Mouse (Mus musculus): ENCODE measurements around the gene Tbx15. TPM values are rescaled to one million over a fixed set of nuclear protein-coding genes. Genes with fewer than 3 reads are reported as not detected.

Tbx15 gene
- total RNA-seq, 2 experiments from 2014 or later: 117 to 119 TPM

DNA sequence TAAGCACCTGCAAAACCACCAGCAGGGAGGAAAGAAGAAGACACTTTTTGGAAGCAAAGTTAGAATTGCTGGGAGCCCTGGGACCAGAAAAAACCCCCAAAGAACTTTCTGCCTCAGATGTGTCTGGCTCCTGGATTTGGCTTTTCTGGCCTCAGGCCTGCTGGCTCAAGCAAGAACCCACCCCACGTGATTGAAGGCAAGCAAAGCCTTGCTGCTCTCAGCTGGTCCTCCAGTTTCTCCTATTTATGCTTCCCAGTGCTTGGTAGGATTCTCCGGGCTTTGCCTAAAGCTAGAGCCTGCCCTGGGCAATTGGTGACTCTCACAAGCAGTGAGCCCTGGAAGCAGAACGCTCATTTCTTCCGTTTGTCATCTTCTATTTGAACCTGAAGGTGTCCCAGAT, 7.4 kb downstream of the Tbx15 start:
- DNase-seq: peak; percentile 49 to 50
- intact Hi-C loops (cut with DNase I): loop anchor here (10.0 kb wide), 1 partner anchor 247 kb away; no protein-coding TSS in a partner anchor

DNA sequence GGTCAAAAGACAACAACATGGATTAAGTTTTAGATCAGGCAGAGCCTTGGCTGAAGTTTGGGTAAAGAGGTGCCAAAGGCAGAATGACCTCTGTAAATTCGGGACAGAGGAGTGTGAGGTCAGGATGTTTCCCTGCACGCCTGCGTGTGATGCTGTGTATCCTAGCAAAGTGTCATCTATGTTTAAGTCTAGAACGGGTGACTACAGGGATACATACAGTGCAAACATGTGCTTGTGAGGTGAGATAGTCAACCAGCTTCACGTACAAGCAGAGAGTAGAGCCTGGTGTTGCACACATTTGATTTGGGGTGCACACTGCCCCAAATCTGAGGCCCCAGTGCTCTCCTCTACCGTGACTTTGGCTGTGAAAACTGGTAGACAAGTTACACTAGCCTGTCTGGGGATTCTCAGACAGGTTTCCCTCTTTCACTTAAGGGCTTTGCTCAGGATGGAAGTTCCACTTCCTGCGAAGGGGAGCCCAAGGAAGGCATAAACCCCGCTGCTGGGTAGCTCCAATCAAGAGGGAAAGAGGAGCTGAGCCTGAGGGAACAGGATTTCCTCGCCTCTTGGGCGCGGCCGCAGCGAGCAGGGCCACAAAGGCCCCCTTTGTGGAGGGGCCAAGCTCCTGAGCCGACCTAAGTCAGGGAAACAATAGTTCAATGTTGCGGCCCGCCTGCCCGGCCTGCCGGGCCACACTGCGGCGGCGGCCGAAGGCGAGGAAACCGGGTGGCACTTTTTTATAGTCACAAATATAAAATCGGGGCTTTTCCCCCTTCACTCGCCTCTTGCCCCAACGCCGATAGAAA, 8.0 kb downstream of the Tbx15 start:
- DNase-seq: no peak
- intact Hi-C loops (cut with DNase I): loop anchor here (10.0 kb wide), 1 partner anchor 247 kb away; no protein-coding TSS in a partner anchor

DNA sequence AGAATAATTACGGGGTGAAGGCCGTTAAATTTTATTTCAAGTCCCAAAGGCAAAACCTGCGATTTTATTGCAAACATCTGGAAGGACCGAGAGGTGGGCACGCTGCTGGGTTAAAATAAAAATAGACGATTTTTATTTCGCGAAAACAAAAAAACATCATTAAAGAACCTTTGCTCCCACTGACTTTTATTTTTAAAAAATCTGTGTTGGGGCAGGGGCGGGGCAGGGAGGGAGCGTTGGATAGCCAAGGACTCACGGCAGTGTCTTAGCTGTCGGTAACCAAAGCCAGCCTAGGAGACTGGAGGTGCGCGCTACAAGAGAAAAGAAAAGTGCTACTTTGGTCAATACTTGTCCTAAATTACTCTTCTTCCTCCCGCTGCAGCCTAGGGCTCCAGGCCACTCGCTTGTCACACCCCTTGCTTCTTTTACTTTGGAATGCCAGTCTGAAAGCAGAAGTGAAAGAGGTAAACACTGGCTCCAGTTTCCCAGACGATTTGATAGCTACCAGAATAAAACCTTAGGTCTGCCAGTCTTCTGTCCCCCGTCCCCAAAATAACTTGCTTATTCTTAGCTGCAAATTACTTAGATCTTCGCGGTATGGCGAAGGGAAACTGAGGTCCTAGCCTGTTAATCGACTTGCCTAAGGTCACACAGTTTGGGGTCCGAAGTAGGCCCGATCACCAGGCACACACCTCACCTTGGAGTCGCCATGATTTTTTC, 8.8 kb downstream of the Tbx15 start:
- intact Hi-C loops (cut with DNase I): loop anchor here (10.0 kb wide), 1 partner anchor 246 kb away; no protein-coding TSS in a partner anchor
- no peak for DNase-seq

DNA sequence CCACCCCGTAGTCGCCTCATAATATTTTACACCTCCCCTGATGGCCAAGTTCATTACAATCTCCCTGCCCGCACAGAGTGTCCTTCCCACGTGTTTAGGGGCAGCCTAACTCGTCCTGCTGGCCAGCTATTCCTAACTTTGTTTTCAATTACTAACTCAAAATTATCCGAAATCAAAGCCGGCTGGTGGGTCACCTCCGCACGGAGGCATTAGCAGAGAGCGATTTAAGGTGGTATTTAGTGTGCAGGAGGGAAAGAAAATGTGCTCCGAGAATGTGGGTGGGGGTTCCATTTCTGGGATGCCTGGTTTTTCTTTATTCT, 9.3 kb downstream of the Tbx15 start:
- intact Hi-C loops (cut with DNase I): loop anchor here (10.0 kb wide), 1 partner anchor 245 kb away; no protein-coding TSS in a partner anchor
- DNase-seq: no peak

DNA sequence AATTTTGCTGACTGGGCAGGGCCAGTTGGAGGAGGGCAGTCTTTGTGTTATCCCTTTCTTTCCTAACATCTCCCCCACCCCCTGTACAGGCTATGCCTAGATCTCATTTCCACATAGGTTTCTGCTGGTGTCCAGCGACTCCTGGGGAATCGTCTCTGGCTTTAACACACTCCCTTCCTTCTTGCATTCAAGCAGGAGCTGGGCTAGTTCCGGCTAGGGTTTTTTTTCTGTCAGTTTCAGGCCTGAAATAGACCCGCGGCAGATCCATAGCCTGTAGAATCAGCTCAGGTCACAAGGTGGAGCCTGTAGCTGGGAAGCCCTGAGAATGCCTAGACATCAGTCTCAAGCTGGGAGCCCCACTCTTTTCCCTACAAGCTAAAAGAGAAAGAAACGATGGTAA, 9.7 kb downstream of the Tbx15 start:
- DNase-seq: no peak
- intact Hi-C loops (cut with DNase I): loop anchor here (5.0 to 10.0 kb wide), 3 partner anchors 47 to 687 kb away; no protein-coding TSS in a partner anchor

DNA sequence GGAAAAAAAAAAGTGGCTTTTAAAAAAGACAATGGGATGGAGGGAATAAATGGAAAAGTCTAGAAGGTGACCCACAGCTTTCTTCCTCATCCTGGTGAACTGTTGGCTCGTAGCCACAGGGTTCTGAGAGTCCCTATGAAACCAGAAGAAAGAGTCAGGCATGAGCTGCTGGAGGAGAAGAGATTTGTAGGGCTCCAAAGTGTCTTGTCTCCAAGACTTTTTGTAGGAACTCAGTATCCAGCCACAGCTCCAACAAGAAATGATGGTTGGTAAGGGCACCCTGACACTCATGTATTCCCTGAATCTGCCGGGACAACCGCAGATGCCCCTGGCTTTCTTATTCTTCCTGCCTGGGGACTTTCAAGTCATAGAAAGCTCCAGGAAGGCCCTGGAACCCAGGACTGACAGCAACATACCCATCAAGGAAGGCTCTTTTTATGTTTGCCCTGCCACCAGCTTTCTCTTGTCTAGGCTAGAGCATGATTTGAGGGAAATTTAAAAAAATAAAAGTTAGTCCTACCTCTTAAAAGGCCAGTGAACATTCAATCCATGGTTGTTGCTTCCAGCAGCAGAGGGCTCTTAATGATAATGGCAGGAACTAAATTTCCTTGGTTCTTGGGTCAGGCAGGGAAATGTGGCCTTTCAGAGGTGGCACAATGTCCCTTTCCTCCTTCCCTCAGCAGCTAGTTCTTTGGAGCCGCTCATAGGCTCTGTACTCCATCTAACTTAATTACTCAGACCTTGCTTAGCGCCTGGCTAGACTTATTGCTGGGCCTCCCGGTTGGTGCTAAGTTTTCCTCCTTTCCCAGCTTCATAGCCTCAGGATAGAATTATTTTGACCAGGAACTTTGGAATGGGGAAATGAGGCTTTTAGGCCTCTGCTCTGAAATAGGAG, 11.3 kb downstream of the Tbx15 start:
- intact Hi-C loops (cut with DNase I): loop anchor here (5.0 kb wide), 2 partner anchors 46 to 686 kb away; no protein-coding TSS in a partner anchor
- DNase-seq: no peak

DNA sequence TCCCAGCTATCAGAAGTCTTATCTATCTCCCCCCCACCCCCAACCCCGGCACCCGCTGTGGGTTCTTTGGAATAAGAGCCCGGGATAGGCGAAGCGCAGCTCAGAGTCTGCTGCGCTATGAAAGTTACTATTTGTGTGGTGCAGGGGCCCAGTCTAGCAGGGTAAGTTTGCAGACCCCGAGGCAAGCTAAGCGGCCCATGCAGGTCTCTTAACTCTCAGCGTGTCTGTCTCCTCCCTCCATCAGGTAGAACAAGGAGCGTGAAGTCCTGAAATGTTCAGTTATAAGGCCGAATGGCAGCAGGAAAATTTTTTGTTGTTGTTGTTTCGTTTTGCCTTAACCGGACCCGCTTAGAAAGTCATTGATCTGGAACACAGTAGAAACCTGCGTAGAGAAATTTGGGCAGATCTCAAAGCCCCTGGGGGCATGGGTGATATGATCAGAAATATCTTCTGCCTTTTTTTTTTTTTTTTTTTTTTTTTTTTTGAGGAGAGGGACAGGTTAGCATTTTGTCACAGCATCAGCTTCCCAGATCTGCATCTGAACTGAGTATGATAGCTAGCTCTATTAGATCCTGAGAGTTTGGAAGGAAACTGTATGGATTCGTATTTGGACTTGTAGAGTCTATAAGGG, 12.4 kb downstream of the Tbx15 start:
- no peak for DNase-seq
- intact Hi-C loops (cut with DNase I): loop anchor here (5.0 kb wide), 2 partner anchors 45 to 685 kb away; no protein-coding TSS in a partner anchor

DNA sequence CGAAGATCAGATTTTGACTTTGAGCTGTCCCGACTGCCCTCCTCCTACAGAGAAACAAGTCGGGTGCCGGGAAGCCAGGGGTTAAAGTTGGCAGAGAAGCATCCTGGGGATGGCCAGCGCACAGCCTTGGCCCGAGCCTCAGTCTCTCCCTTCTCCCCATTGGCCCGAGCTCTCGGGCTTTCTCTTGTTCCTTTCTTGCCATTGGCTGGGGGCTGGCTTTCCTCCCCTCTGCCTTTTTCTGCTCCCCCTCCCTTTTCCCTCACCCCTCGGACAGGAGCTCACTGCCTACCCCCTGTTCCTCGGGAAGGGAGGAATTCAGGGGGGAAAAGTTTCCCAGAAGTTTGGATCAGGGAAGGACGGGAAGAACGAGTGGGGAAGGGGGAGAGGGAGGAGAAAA, 12.9 kb downstream of the Tbx15 start:
- peak; percentile 64 to 72 for DNase-seq
- intact Hi-C loops (cut with DNase I): loop anchor here (5.0 kb wide), 2 partner anchors 44 to 684 kb away; no protein-coding TSS in a partner anchor

DNA sequence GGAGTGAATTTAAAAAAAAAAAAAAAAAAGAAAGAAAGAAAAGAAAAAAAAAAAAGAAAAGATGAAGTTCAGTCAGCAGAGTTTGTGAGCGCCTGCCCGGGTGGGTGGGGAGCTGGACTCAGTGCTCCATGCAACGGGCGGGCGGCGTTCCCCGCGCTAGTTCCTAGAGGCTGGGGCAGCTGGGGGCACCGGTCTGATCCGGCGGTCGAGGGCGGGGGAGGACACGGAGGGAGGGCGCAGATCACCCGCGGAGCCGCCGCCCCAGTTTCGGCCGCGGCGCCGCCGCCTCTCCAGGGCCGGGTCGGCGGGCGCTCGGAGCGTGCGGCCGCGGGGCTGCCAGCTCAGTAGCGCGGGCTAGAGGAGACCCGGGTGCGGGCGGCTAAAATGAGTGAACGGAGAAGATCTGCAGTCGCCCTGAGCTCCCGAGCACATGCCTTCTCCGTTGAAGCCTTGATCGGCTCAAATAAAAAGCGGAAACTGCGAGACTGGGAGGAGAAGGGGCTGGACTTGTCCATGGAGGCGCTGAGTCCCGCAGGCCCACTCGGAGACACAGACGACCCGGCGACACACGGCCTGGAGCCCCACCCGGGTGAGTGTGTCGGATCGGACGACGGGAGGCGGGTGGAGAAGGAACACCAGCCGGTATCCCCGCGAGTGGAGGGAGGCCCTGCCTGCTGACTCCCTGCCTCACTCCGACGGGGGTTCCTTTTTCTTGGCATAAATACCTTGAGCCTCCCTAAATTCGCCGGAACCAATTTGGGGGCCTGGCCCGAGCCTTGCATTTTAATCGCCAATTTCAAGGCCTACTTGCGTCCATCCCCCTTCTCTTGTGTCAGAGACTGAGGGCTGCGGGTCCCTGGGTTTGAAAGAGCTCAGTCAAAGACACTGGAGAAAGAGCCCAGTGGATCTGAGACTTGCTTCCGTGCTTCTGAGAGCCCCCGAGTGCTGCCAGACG, 13.6 kb downstream of the Tbx15 start:
- intact Hi-C loops (cut with DNase I): loop anchor here (5.0 kb wide), 2 partner anchors 44 to 684 kb away; no protein-coding TSS in a partner anchor
- DNase-seq: peak; percentile 70 to 74

DNA sequence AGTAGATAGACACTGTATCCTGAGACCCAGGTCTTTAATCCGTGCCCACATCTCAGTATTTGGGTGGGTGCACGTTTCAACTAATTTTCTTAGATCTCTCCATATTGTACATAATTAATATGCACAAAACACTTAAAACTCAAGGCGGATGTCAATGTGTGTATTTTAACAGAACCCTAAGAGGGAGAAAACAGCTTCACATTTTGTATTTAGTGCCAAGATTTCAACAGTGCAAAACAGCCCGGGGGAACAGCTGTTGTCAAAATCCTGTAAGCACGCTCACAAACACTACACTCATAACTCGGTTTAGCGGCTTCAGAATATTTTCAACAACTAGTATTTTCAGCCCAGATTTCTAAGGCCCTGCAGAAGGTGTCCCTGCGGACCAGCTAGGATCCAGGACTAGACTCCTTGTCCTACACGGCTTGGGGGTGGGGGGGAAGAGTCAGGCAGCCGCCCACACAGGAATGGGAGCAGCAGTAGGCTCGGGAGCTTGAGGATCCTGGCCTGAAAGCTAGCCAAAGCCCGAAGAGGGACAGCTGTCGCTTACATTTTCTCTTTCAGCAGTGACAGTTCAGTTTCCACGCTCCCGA, 14.5 kb downstream of the Tbx15 start:
- intact Hi-C loops (cut with DNase I): loop anchor here (5.0 kb wide), 3 partner anchors 43 to 683 kb away; no protein-coding TSS in a partner anchor
- DNase-seq: peak; percentile 36 to 43

DNA sequence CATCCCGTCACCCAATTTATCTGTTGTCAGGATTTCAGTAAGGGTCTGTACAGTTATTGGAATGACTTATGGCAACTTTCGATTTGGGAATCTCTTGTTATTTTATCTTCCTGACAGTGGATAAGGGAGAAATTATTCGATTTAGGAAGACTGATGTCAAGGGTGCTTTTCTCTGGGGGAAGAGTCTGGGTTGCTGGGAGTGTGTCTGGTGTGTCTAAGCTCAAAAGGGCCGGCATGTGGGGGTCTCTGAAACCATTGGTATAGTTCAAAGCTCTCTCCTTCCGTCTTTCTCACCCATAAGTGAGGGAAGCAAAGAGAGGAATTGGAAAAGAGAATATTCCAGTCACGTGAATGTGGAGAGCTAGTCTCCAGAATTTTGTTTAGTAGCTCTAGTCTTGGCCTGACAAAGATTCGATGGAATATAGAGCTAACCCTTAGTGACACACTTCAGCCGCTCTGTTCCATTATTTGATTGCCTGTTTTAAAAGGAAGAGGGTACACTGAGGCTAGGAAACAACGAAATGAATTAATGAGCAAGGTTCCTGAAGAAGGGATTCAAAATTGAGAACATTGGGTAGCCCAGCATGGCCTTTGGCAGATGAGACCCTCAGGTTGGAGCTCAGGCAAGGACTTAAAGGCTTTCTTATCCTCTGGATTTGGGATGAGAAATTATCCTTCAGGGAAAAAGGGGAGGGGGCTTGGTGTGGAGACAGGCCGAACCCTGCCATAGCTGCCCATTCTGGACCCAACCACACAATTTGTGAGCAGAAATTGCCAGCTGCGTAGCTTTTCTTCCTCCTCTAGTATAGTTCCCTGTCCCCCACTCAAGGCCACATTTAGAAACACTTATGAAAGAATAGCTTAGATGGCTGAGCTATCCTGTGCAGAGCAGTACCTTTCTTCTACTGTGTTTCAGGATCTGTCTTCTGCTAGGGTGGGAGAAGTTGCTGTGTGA, 15.5 kb downstream of the Tbx15 start:
- intact Hi-C loops (cut with DNase I): loop anchor here (5.0 kb wide), 1 partner anchor 567 kb away; no protein-coding TSS in a partner anchor
- DNase-seq: no peak

DNA sequence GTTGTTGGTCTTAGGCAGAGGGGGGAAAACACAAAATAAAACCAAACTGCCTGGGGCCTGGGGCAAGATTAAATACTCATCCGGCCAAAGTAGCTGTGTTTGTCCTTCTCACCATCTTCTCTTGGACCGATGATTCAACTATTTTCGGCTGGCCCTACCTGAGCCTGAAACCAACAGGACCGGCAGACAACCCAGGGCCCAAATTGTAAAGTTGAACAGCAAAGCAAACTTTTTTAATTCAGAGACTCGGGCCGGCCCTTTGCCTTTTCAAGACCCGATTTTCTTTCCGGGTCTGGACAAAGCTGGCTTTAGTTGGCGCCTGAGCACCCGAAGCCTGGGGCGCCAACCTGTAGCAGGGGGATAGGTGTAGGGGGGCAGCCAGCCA, 16.2 kb downstream of the Tbx15 start:
- intact Hi-C loops (cut with DNase I): loop anchor here (5.0 kb wide), 1 partner anchor 566 kb away; no protein-coding TSS in a partner anchor
- DNase-seq: no peak

DNA sequence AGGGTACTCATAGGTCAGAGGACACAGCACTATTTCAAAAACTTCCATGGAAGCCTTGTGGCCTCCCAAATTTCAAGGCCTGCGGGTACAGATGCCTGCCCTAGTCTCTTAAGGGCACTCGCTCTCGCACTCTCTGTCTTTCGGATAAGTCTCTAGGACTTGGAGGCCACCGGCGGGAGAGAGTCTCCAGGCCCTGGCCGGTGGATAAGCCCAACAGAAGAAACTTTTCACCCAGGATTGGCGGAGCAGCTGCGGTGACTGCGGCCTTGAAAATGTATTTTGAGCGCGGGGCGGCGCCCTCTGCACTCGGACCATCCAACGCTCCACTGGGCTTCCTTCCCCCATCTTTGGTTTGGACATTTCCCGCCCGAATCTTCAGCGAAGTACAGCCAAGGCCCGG, 16.6 kb downstream of the Tbx15 start:
- DNase-seq: peak; percentile 41 to 46

DNA sequence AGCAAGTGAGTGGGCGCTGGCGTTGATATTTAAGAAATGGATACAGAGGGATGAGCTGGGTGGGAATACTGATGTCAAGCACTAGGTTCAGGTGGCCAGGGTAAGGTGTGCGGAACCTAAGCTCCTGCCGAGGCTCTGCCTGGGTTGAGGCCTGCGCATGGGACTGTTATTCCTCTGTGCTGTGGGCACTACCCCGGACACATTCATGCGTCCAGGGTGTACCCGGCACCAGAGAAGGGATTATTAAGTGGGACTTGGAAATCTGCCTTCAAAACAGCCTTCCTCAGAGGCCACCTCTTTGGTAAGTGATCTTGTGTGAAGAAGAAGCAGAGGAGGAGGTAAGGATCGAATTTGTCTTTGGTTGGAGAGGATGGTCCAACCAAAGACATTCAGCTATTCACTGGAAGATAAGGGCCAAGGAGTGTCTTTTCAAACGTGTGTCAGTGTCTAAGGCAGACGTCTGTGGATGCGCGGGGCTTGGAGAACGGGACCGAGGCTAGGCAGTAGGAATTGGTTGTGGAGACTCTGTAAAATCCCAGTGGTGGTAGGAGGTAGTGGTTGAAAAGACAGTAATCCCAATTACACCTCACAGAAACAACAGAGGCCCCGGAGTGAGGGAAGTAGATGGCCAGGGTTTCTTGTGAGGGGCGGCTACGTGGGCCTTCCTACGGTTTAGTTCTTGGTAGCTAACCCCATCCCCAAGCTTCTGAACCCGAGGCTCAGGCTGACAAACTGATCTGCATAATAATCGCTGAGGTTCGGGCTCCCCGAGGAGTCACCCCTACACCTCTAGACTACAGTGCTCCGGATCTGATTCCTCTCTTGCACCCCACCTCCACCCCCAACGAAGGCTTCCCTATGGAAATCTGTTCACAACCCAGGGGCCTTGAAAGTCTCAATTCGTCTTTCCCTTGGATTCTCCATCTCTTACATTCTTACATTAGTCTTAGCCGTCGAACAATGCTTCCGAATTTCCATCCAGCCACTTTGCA, 17.7 kb downstream of the Tbx15 start:
- intact Hi-C loops (cut with DNase I): loop anchor here (5.0 kb wide), 1 partner anchor 564 kb away; no protein-coding TSS in a partner anchor
- DNase-seq: no peak

More for the DNA sequence above, 16.6 kb downstream of the Tbx15 start:
- intact Hi-C loops (cut with DNase I): loop anchor here (5.0 kb wide), 1 partner anchor 566 kb away; no protein-coding TSS in a partner anchor

DNA sequence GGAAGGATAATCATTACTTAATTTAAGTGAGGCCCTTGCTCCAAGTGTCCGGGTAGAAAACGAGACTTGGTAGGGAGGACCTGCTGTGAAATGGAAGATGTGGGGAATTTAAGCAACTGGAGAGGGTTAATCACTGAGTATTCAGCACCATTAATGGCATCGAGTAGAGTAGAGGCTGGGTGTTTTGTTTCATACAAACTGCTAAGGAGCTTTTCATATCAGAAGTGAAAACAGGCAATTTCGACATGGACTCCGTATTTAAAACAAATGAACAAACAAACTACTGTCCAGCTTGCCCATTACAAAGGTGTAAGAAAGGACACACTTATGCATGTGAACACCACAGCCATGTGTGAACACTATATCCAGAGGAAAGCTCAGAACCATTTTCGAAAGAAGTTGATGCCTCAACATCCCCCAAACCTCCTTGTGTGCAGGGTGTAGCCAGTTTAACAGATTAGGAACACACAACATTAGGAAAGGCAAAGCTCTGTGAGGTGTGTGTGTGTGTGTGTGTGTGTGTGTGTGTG, 19.6 kb downstream of the Tbx15 start:
- DNase-seq: no peak
- intact Hi-C loops (cut with DNase I): loop anchor here (5.0 kb wide), 1 partner anchor 562 kb away; no protein-coding TSS in a partner anchor
